23 mouse cellular contexts compared by ENCODE assay signal in genomic region chr8:116452806-116453205, GRCm38 (mm10). TPM values are rescaled to one million over a fixed set of nuclear protein-coding genes. Genes with fewer than 3 reads are reported as not detected.
DNase-seq lines count a peak whose midpoint lies in the region; ATAC-seq lines count a peak whose summit lies in the region.
"Had no signal": no experiment of that assay in that cellular context is flagged by ENCODE, and none has a peak within 500 bp of the region (broad histone marks: within the 10 kb centered on the region; RNA-seq: fewer than 3 reads in every experiment).

No protein-coding gene starts in this region.

- DNase-seq in heart, adult 11 months: peak; percentile 25
- DNase-seq in heart, adult 8-10 months (ENCODE audit: low spot score): no peak
- peak; percentile 47 for DNase-seq in CD4-positive, CD25-positive, alpha-beta regulatory T cell, adult 2 months (ENCODE audit: low read depth, low spot score)
- DNase-seq in left cerebral cortex, adult 8-10 months (ENCODE audit: low spot score in 2 of 2): no peak
- DNase-seq in urinary bladder, postnatal 25 days (ENCODE audit: low spot score): no peak
- no peak for DNase-seq in gastrocnemius, postnatal 25 days
- DNase-seq: adrenal gland, postnatal 14 days; cerebellum, adult 18-20 months; cerebellum, adult 9-11 months; cerebellum, postnatal 36 days; forebrain, postnatal 0 days; gastrocnemius, adult 2 months; gastrocnemius, postnatal 36 days; heart, adult 18-20 months; heart, postnatal 14 days had no signal

- ATAC-seq in inflammation-experienced regulatory T-cells, adult 6 months: peak; percentile 86
- ATAC-seq: forebrain, embryonic 13.5 days; forebrain, postnatal 0 days; hindbrain, postnatal 0 days; intestine, postnatal 0 days had no signal

RNA-seq across cellular contexts. Expression of gene Dynlrb2, which starts 52.0 kb away (rescaled TPM):
- total RNA-seq in heart, adult 8-10 months (2022): not detected
- not detected for polyA plus RNA-seq in inflammation-experienced regulatory T-cells, adult 6 months (2017; shearing (Covaris generic))
- 1 to 10 TPM; 1.7 to 5.1 (median 2.7) TPM for total RNA-seq in left cerebral cortex, adult 8-10 months (2022)
- not detected for total RNA-seq in gastrocnemius, postnatal 25 days (2021)
- total RNA-seq: adrenal gland, adult 18-20 months; adrenal gland, postnatal 14 days; G1E; gastrocnemius, adult 2 months; gastrocnemius, postnatal 36 days; heart, postnatal 14 days; hematopoietic stem cell, adult 5-6 weeks had no signal
- polyA plus RNA-seq: G1E; heart, embryonic 11.5 days; intestine, postnatal 0 days had no signal

Comparison
In these comparisons a context has a peak if more than half of its experiments do, and no peak if none do; other contexts are left out.
1. DNase-seq: peak in heart, adult 11 months (single experiment) and CD4-positive, CD25-positive, alpha-beta regulatory T cell, adult 2 months (single experiment); none in heart, adult 8-10 months (single experiment), left cerebral cortex, adult 8-10 months (0 of 2), urinary bladder, postnatal 25 days (single experiment) and gastrocnemius, postnatal 25 days (single experiment).